Mouse (Mus musculus): ENCODE data around the gene Mroh7.
"Not testable (repeated sequence)": the region's sequence is repeated elsewhere in the genome, so short reads cannot be mapped to it uniquely, and the experiment has no call there.

The Mroh7 gene

GRCm38 (mm10) chr4:106730814-106731213 lies at the start of gene Mroh7:
Gene Mroh7 (minus strand): TSS chr4:106730925.
- DNase-seq, result peak; percentile 79 to 90

DNA sequence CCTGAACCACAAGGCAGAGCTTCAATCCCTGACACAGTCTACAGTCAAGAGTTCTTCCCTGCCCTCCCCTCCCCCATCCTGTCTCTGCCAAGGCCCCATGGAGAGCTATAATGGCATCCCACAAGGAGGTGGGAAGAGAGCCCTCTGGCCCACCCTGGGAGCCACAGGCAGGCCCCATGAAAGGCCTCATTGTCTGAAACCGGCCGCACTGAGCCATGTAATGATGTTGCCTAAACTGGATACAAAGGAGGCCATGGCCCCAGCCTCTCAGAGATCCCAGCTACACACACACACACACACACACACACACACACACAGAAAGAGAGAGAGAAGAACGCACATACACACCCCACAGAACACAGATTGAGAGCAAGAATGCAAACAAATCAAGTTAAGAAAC lies 49.3 kb upstream of the Mroh7 start:
- peak in 1 of 2 experiments; percentile 33 for DNase-seq

DNA sequence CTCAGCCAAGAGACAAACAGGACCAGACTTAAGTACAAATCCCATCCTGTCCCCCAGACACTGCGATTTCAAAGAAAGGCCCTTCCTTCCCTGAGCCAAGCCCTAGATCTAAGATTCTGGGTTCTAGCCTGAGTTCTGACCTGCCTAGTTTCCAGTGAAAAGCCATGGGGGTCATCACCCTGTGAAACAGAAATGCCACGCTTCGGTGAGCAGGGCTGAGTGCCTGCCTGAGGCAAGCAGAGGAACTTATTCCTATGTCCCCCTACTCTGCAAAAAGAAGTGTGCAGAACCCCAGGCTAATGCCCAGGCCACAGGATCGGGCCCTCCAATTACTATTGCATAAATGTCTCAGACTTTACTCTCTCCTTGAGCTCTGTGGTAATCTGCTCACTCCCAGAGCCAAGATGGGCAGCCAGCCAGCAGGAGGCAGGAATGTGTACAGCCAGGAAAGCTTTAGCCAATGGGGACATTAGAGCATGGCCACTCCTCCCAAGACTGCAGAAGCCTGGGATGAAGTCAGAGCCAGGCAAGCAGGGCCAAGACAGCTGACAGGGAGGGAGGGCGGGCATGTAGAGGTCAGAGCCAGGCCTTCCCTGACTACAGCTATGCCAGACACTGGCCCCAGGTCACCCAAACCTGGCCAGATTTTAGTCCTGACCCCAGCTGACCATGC lies 47.5 kb upstream of the Mroh7 start:
- DNase-seq, result peak; percentile 99

GRCm38 (mm10) chr4:106776998-106777397 lies 46.3 kb upstream of the Mroh7 start:
- no peak for DNase-seq

GRCm38 (mm10) chr4:106775767-106776166 lies 45.0 kb upstream of the Mroh7 start:
- DNase-seq, result not testable (repeated sequence)

DNA sequence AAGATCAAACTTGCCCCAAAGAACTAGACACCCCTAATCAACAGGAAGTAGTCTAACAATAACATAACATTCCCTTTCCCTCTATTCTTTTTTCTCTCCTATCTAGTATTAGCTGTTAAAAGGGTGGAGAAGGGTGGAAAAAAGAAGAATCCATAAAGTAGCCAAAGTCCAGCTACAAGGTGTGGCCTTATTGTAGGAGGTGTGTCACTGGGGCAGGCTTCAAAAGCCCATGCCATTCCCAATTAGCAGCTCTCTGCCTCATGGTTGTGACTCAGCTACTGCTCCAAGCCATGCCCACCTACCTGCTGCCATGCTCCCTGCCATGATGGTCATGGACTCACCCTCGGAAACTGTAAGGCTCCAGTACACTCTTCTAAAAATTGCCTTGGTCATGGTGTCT lies 41.8 kb upstream of the Mroh7 start:
- no peak for DNase-seq

GRCm38 (mm10) chr4:106769306-106769705 lies 38.6 kb upstream of the Mroh7 start:
- DNase-seq, result no peak

DNA sequence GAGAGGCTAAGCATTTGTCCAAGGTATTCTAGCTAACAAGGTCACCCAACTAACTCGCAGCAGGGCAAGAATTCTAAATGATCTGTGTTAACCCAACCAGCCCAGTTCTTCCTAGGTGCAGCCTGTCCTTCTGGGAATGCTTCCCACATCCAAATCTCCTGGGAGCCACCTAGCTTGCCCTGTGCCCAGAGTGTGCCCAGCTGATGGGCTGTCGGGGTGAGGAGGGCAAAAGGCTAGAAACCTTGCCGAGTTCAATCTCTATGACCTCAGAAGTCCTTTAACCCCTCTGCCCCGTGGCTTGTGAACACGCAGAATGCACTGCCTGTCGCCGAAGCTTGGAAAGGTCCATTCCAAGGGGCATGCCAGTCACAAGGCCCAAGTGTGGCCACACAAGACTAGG lies 33.4 kb upstream of the Mroh7 start:
- peak; percentile 22 to 24 for DNase-seq

DNA sequence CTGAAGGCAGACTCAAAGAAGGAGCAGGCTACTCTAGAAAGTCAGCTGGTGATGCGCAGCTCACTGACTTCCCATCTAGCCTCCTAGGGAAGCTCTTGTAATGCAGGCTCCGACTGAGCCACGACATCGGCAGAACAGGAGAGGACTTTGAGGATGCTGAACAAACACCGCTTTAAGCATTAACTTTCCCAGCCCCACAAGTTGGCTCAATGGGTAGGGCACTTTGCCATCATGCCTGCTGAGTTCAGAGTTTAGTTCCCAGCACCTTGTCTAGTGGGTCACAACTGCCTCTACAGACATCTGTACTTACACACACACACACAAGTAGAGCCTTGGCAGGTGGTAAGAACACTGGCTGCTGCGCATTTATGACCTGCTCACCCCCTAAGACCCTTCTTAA lies 21.0 kb upstream of the Mroh7 start:
- no peak for DNase-seq

DNA sequence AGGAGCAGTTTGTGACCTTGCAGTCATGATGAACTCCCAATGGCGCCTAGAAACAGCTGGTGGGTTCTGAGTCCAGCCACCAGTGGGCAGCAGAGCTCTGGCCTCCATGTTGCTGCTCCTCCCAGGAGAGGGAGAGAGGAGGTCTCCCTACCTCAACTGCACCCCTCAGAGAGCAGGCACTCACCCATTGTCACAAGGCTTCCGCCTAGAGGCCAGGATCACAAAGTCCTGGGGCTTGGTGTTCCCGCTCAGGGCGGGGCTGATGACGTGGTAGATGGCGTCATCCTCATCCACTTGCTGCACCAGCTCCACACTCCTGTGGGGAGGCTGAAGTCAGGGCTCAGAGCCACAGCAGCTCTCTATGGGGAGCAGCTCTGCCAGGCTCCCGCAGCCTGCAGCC lies 19.0 kb upstream of the Mroh7 start:
- peak; percentile 51 to 75 for DNase-seq

DNA sequence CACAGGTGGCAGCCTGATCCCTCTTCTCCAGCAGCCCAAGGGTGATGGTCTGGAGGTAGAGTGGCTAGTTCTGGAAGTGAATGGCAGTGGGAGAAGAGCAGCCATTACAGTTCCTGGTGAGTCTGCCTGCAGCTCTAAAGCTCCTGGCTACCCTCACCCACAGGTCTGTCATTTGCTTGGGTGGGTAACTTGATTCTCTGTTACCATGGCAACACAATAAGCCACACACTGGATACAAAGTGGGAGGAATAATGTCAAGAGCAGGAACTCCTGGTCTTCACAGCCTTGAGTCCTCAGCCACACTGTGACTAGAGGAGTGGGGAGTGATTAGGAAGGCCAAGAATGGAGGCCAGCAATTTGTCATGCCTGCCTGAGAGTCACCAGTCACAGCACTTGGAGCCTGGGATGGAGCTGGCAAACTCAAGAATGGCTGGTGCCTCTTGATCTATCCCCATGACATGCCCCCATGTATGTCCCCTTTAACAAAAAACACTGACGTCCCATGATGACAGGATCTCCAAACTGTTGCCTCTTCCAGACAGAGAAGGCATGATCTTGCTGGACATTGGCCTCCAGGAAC lies 16.4 kb upstream of the Mroh7 start:
- DNase-seq, result no peak

DNA sequence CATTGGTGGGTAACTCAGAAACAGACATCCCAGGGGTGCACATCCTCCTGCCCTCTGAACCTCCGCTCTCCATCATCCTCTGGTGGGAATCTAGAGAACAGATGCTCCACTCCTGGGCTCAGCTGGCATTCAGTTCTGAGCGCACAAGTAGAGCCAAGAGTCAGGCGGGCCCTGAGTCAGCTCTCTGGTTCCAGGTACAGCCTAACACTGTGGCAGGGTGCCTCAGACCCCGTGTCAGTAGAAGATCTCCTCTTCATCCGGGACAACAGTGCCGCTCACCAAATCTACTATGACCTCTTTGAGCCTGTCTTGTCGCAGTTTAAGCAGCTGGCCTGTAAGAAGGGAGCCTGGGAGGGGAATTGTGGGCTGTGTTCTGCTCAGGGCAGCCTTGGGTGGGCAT lies 15.1 kb upstream of the Mroh7 start:
- no peak for DNase-seq

DNA sequence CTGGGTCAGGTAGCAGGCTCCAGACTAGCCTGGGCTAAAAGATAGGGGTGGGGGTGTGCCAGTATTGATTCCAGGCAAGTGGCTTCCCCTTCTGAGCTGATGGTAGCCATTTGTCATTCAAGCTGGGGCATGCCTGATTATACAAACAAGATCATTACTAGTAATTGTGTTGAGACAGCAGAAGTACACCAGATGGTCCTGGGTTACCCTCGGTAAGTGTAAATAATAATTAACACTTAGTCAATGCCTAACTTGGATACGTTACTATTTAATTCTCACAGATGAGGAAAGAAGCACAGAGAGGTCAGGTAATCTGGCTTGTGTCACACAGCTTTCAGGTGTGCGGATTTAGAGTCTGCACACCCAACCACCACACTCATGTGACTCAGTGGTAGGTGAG lies 7.2 kb upstream of the Mroh7 start:
- DNase-seq, result peak in 1 of 2 experiments; percentile 61

- DNase-seq, result not testable (repeated sequence)
These were observed 6.2 kb upstream of the Mroh7 start for GRCm38 (mm10) chr4:106736884-106737283.

GRCm38 (mm10) chr4:106733636-106734035 lies 2.9 kb upstream of the Mroh7 start, which contains the start of gene Fam151a:
Gene Fam151a (plus strand): TSS chr4:106733889.
- DNase-seq, result peak; percentile 72 to 76

DNA sequence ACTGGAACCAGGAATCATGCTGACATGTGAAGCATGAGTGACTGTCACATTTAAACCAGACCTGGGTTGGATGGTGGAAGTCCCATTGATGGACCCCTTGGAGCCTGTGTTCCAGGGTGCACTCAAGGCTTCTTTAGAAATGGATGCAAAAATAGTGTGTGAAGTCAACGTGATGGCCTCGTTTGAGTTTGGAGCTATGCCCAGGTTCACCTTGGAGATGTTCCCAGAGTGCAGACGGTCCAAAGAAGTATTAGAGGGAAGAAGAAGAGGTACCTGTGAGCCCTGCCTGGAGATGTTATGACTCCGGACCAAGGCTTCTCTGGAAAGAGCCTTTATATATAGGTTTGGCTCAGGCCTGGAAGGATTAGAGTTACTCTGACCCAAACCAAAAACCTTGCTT lies 10.1 kb downstream of the Mroh7 start:
- peak; percentile 49 to 65 for DNase-seq

DNA sequence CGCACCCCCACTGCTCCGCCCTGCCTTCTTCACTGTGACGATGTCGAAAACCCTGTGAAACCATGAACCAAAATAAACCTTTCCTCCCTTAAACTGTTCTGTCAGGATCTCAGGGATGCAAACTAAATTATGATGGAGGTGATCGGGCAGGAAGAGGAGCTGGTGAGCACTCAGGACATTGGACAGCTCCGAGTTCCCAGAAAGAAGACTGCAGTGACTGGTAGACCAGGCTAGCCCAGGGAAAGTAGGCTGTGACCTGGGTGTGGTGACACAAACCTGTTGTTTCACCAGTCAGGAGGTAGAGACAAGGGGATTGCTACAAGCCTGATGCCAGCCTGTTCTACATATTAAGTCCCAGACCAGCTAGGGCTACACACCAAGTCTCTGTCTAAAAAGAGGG lies 17.1 kb downstream of the Mroh7 start:
- DNase-seq, result no peak

GRCm38 (mm10) chr4:106708408-106708807 lies 22.3 kb downstream of the Mroh7 start:
- peak; percentile 69 to 91 for DNase-seq

GRCm38 (mm10) chr4:106707957-106708356 lies 22.8 kb downstream of the Mroh7 start:
- DNase-seq, result no peak

DNA sequence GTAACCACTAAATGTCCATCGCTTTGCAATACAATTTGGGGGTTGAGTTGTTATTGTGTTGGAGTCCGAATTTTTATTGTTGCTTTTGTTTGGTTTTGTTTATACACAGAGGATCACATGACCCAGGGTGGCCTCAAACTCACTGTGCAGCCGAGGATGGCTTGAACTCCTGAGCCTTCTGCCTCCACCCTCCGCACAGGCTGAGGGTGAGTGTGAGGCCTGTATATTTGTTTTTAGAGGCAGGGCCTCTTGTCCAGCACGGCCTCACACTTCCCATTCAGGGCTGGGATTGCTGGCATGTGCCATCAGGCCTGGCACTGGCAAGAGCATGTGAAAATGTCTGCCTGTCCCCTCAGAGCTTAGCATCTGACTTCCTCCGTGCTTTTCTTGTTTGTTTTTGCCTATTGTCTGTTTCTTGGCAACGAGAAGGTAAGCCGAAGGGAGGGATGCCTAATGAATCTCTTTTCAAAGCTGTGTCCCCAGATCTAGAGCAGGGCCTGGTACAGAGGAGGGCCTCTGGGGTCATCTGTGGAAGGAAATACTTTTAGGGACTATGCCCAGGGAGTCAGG lies 25.5 kb downstream of the Mroh7 start:
- no peak for DNase-seq

- DNase-seq, result peak; percentile 53 to 59
These were observed 26.3 kb downstream of the Mroh7 start for GRCm38 (mm10) chr4:106704416-106704815.

DNA sequence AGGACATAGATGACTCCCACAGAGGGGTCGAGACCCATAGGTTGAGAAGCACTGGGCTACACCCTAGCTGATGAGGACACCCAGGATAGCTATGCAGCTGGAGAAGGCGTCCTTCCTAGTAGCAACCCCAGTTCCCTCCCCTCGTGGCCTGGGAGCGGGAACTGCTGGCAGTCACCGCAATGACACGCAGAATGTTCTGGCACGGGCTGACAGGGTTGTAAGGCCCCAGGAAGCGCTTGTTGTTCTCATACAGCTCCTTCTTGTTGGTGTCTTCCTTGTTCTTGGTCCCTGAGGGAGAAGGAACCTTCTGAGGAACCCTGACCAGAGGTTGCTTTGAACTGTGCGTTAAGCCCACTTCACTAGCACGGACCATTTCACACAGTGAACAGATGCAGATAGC lies 26.8 kb downstream of the Mroh7 start:
- no peak for DNase-seq

- no peak for DNase-seq
These were observed 29.9 kb downstream of the Mroh7 start for GRCm38 (mm10) chr4:106700798-106701197.

- DNase-seq, result peak; percentile 42 to 70
These were observed 30.7 kb downstream of the Mroh7 start for GRCm38 (mm10) chr4:106699989-106700388.
